Mouse (Mus musculus) intestine, postnatal 0 days (tissue): ENCODE measurements at regions not wholly inside any gene's neighbourhood (a gene's known extent, or its start where the extent isn't known, plus 50 kb on each side); places are given as distances from the start of the nearest gene placed in this dataset.

ENCODE experiments used
- ATAC-seq: fragments of 200-750 bp; cut with Nextera tagmentation; 2 replicates; pipeline ENCODE4 v1.8.0; 2017; ENCODE audit warnings: mild to moderate bottlenecking, moderate TSS enrichment, moderate library complexity
- H3K27ac ChIP-seq: fragments of 300-500 bp; sonication (generic); 2 replicates; pipeline ENCODE4 v1.5.1; 2014; ENCODE audit warnings: mild to moderate bottlenecking, low read depth, low read length, moderate library complexity
- H3K27me3 ChIP-seq: fragments of 300-500 bp; sonication (generic); replicated peaks from 2 replicates; pipeline ENCODE4 v1.6.1; 2014; ENCODE audit warnings: low read length, mixed read lengths; ENCODE audit not compliant: control insufficient read depth, insufficient read depth
- H3K36me3 ChIP-seq: fragments of 300-500 bp; sonication (generic); 2 replicates; pipeline ENCODE4 v1.6.1; 2014; ENCODE audit warnings: mild to moderate bottlenecking, moderate library complexity; ENCODE audit not compliant: control insufficient read depth, insufficient read depth
- H3K4me1 ChIP-seq: fragments of 300-500 bp; sonication (generic); replicated peaks from 2 replicates; pipeline ENCODE4 v1.6.1; 2014; ENCODE audit warnings: antibody characterized with exemption, low read length, mixed read lengths; ENCODE audit not compliant: control insufficient read depth, insufficient read depth
- H3K4me2 ChIP-seq: fragments of 300-500 bp; sonication (generic); replicated peaks from 2 replicates; pipeline ENCODE4 v1.6.1; 2014; ENCODE audit warnings: low read depth, mild to moderate bottlenecking, moderate library complexity
- H3K4me3 ChIP-seq: fragments of 300-500 bp; sonication (generic); 2 replicates; pipeline ENCODE4 v1.5.1; 2014; ENCODE audit warnings: low read depth, low read length
- H3K9ac ChIP-seq: fragments of 300-500 bp; sonication (generic); 2 replicates; pipeline ENCODE4 v1.6.1; 2014; ENCODE audit warnings: mild to moderate bottlenecking, low read depth, low read length
- H3K9me3 ChIP-seq: fragments of 300-500 bp; sonication (generic); 2 replicates; pipeline ENCODE4 v1.6.1; 2016; ENCODE audit warnings: mixed run types; ENCODE audit not compliant: control insufficient read depth
- CTCF ChIP-seq: sonication (generic); IDR thresholded peaks from 2 replicates; pipeline ENCODE4 v1.5.1; 2016; ENCODE audit warnings: low read depth, mild to moderate bottlenecking, control low read depth, antibody characterized with exemption, moderate library complexity
- WGBS: fragments of 180-500 bp; shearing (Covaris S2); extraction: QIAGEN DNeasy Blood & Tissue Kit; methylation state at CpG from one replicate; pipeline ENCODE4 v1.1.7; 2014; 5-methylcytosine and 5-hydroxymethylcytosine counted together

DNA sequence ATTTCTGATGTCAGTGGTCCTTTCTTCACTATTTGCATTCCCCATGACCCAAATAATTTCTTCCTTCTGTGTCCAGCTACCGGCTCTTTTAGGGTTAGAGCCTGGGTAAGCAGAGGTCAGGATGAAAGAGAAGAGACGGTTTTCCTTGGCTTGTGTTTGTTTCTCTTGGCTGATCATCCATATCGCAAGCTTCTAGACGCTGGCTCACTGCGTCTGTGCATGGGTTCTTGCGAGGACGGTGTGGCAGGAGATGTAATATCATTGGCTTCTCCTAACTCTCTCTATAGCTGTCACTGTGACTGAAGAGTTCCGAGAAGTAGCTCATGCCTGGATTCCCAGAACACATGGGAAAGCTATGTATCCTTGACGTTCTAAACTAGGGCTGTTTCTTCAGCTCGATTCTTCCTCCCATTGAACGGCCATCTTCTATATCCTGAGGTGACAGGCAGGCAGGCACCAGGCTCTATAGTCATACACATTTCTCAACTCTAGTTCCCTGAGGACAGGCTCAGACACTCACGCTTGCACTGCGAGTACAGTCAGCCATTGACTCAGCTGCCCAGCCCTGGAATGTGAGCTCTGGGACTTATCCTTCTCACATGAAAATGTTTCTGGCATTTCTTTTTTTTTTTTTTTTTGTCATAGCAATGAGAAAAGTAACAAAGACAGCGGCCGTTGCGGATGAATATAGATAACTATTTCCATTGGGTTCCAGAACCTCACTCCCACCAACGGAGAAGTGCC lies 85.0 kb downstream of the Bach1 start:
- no peak overlapping the region for H3K27ac ChIP-seq
- no peak for ATAC-seq
- H3K4me2 ChIP-seq, result no peak overlapping the region
- 85% methylated on average over 17 of the region's 17 CpGs for WGBS
- H3K27me3 ChIP-seq, result no peaks in the 10 kb centered on the region
- H3K4me3 ChIP-seq, result no peak overlapping the region
- H3K36me3 ChIP-seq, result no peaks in the 10 kb centered on the region
- no peaks in the 10 kb centered on the region for H3K9me3 ChIP-seq
- H3K4me1 ChIP-seq, result no peaks in the 10 kb centered on the region
- H3K9ac ChIP-seq, result no peak overlapping the region
- no peak for TF ChIP-seq CTCF

GRCm38 (mm10) chr16:87784405-87784994 lies 85.8 kb downstream of the Bach1 start:
- peak; percentile 76 for ATAC-seq
- no peak overlapping the region for H3K4me3 ChIP-seq
- no peak for TF ChIP-seq CTCF
- H3K9ac ChIP-seq, result no peak overlapping the region
- no peak overlapping the region; the same call in 1 of the 2 replicates for H3K4me2 ChIP-seq
- H3K36me3 ChIP-seq, result no peaks in the 10 kb centered on the region
- no peaks in the 10 kb centered on the region for H3K4me1 ChIP-seq
- no peaks in the 10 kb centered on the region for H3K27me3 ChIP-seq
- 37% methylated on average over 13 of the region's 13 CpGs for WGBS
- H3K9me3 ChIP-seq, result no peaks in the 10 kb centered on the region
- H3K27ac ChIP-seq, result no peak overlapping the region

- WGBS, result 84% methylated on average over 10 of the region's 10 CpGs
- Histone ChIP-seq H3K4me2 (no peak overlapping the region), H3K9me3 (no peaks in the 10 kb centered on the region), H3K27me3 (no peaks in the 10 kb centered on the region), H3K4me3 (no peak overlapping the region), H3K36me3 (no peaks in the 10 kb centered on the region), H3K9ac (no peak overlapping the region), H3K4me1 (no peaks in the 10 kb centered on the region), H3K27ac (no peak overlapping the region)
- no peak for ATAC-seq
- TF ChIP-seq CTCF, result no peak
These were observed 90.8 kb downstream of the Bach1 start for GRCm38 (mm10) chr16:87789539-87789938.

DNA sequence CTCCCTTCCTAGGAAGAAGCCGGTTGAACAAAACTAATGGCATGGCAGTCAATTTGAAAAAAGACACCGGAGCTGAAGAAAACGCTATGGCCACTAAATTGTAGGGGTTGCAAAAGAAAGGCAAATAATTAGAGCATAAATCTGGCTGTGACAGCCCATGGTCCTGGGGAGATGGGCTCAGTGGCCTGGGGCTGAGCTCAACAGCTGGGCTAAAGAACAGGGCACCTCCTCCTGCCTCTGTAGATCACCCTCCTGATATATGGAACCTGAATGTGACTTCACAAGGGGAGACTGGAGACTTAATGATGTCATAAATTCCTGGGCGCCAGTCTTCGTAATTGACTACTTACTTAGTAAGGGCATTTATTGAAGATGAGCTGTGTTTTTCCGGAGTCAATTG lies 91.2 kb downstream of the Bach1 start:
- Histone ChIP-seq H3K27ac (no peak overlapping the region), H3K4me1 (no peaks in the 10 kb centered on the region), H3K4me3 (no peak overlapping the region), H3K4me2 (no peak overlapping the region), H3K36me3 (no peaks in the 10 kb centered on the region), H3K9me3 (no peaks in the 10 kb centered on the region), H3K27me3 (no peaks in the 10 kb centered on the region), H3K9ac (no peak overlapping the region)
- no peak for TF ChIP-seq CTCF
- WGBS, result 50% methylated on average over 6 of the region's 6 CpGs
- ATAC-seq, result no peak

DNA sequence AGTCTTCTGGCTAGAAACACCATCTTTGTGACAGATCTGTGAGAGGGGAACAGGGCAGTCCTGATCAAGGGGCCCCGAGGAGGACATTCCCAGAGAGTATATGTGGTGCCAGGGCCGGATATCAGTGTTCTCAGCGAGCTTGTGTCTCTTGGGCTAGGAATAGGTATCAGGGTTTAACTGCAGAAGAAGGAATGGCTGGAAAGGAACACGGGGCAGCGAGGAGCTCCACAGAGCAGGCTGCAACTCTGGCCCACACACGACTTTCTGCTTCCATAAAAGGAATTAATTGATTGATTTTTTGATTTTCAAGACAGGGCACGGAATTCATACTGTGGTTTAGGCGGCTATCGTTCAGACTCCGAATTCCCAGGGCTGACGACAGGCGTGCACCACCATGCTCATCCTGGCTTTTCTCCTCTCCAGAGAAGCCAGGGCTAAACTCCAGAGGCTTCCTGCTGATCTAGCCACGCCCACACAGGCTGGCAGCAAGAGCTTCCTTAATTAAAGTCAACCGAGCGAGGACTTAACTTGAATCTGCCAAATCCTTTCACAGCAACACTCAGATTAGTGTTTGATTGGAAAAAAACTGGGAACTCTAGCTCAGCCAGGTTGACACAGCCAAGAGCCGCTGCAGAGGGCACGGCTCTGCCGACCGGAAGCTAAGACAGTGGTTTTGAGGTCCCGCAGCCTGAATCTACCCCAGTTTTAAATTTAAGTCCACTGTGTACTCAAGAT lies 97.9 kb downstream of the Bach1 start:
- ATAC-seq, result peak; percentile 53; the same call in 1 of the 2 replicates
- peak overlapping the region; percentile 72 for H3K4me2 ChIP-seq
- peak overlapping the region; percentile 45; the same call in 1 of the 2 replicates for H3K9ac ChIP-seq
- WGBS, result 10% methylated on average over 20 of the region's 20 CpGs
- no peak for TF ChIP-seq CTCF
- H3K36me3 ChIP-seq, result no peaks in the 10 kb centered on the region
- H3K27ac ChIP-seq, result no peak overlapping the region
- peak overlapping the region; percentile 29 for H3K4me3 ChIP-seq
- H3K9me3 ChIP-seq, result no peaks in the 10 kb centered on the region
- no peaks in the 10 kb centered on the region for H3K27me3 ChIP-seq
- no peaks in the 10 kb centered on the region for H3K4me1 ChIP-seq

GRCm38 (mm10) chr16:87802317-87802716 lies 103.6 kb downstream of the Bach1 start:
- no peak overlapping the region for H3K4me3 ChIP-seq
- H3K9ac ChIP-seq, result no peak overlapping the region
- H3K27me3 ChIP-seq, result no peaks in the 10 kb centered on the region
- H3K9me3 ChIP-seq, result no peaks in the 10 kb centered on the region
- no peak for TF ChIP-seq CTCF
- no peaks in the 10 kb centered on the region for H3K36me3 ChIP-seq
- ATAC-seq, result no peak
- H3K4me2 ChIP-seq, result no peak overlapping the region
- H3K27ac ChIP-seq, result no peak overlapping the region
- H3K4me1 ChIP-seq, result no peaks in the 10 kb centered on the region
- WGBS, result 95% methylated on average over 4 of the region's 4 CpGs
